Comparison of ENCODE assay signal across 7 mouse cellular contexts in genomic region chr14:40967598-40967900, GRCm38 (mm10). TPM values are rescaled to one million over a fixed set of nuclear protein-coding genes. Genes with fewer than 3 reads are reported as not detected.
DNase-seq lines count a peak whose midpoint lies in the region; ATAC-seq lines count a peak whose summit lies in the region.

No protein-coding gene starts in this region.

- peak overlapping the region; percentile 72 for H3K4me3 ChIP-seq in lung, embryonic 15.5 days
- H3K4me3 ChIP-seq in forebrain, embryonic 10.5 days: peak overlapping the region; percentile 88
- peak overlapping the region; percentile 85 for H3K4me3 ChIP-seq in limb, embryonic 10.5 days

- no peak for DNase-seq in lung, postnatal 36 days
- no peak for DNase-seq in forebrain, embryonic 10.5 days (ENCODE audit: extremely low spot score, low spot score)
- DNase-seq in limb, embryonic 10.5 days (ENCODE audit: low spot score): no peak
- peak; percentile 70 for DNase-seq in skeletal muscle tissue, adult 2 months (ENCODE audit: low read depth, low spot score)
- no peak for DNase-seq in c-Kit-positive CD71-positive TER-119-positive erythroid progenitor cells, embryonic 14.5 days (ENCODE audit: low spot score)
- no peak for DNase-seq in layer of hippocampus, adult 9-11 months

- ATAC-seq in lung, embryonic 15.5 days (ENCODE audit: borderline replicate concordance, extremely low read depth, low FRiP score, low TSS enrichment): no peak

- H3K9me3 ChIP-seq in lung, embryonic 15.5 days: no peaks in the 10 kb centered on the region
- no peaks in the 10 kb centered on the region for H3K9me3 ChIP-seq in forebrain, embryonic 10.5 days
- H3K9me3 ChIP-seq in limb, embryonic 10.5 days (replicated peaks): no peaks in the 10 kb centered on the region

- peaks cover 41% of the 10 kb centered on the region for H3K4me1 ChIP-seq in lung, embryonic 15.5 days
- H3K4me1 ChIP-seq in forebrain, embryonic 10.5 days: peaks cover 43% of the 10 kb centered on the region
- H3K4me1 ChIP-seq in limb, embryonic 10.5 days: peaks cover 35% of the 10 kb centered on the region

- peak overlapping the region; percentile 89 for H3K27ac ChIP-seq in lung, embryonic 15.5 days
- peak overlapping the region; percentile 95 for H3K27ac ChIP-seq in forebrain, embryonic 10.5 days
- peak overlapping the region; percentile 93 for H3K27ac ChIP-seq in limb, embryonic 10.5 days

- WGBS in lung, embryonic 15.5 days: 4% methylated on average over 6 of the region's 6 CpGs
- WGBS in forebrain, embryonic 10.5 days: 5% methylated on average over 6 of the region's 6 CpGs
- WGBS in limb, embryonic 10.5 days: 5% methylated on average over 6 of the region's 6 CpGs

- H3K27me3 ChIP-seq in lung, embryonic 15.5 days: no peaks in the 10 kb centered on the region
- H3K27me3 ChIP-seq in forebrain, embryonic 10.5 days (ENCODE audit: poor library complexity, severe bottlenecking): peaks cover 20% of the 10 kb centered on the region
- peaks cover 6% of the 10 kb centered on the region; the same call in 1 of the 2 replicates for H3K27me3 ChIP-seq in limb, embryonic 10.5 days (ENCODE audit: low read depth, poor library complexity, severe bottlenecking)

- peak overlapping the region; percentile 49 for H3K9ac ChIP-seq in lung, embryonic 15.5 days

- no peaks in the 10 kb centered on the region for H3K36me3 ChIP-seq in lung, embryonic 15.5 days
- 0 out of 2 replicates have a peak, but pooled peaks cover 7% of the 10 kb centered on the region for H3K36me3 ChIP-seq in forebrain, embryonic 10.5 days (replicated peaks)
- 0 out of 2 replicates have a peak, but pooled peaks cover 2% of the 10 kb centered on the region for H3K36me3 ChIP-seq in limb, embryonic 10.5 days

- peak overlapping the region; percentile 75 for H3K4me2 ChIP-seq in lung, embryonic 15.5 days

RNA-seq across cellular contexts. Expression of gene Tspan14, which starts 0.9 kb away (rescaled TPM):
- 99.0 and 101 TPM in 2 replicates for polyA plus RNA-seq in lung, embryonic 15.5 days (2015; fragmentation: Nextera tagmentation; extraction: Ambion mirVana)
- polyA plus RNA-seq in forebrain, embryonic 10.5 days (2016; fragmentation: Nextera tagmentation; extraction: Ambion mirVana): 89.3 and 93.9 TPM in 2 replicates
- polyA plus RNA-seq in limb, embryonic 10.5 days (2016; fragmentation: Nextera tagmentation; extraction: Ambion mirVana): 75.3 and 77.6 TPM in 2 replicates

RNA-seq across cellular contexts. Expression of gene Fam213a, which starts 46.0 kb away (rescaled TPM):
- 147 and 150 TPM in 2 replicates for polyA plus RNA-seq in lung, embryonic 15.5 days (2015; fragmentation: Nextera tagmentation; extraction: Ambion mirVana)
- 49.4 and 50.5 TPM in 2 replicates for polyA plus RNA-seq in forebrain, embryonic 10.5 days (2016; fragmentation: Nextera tagmentation; extraction: Ambion mirVana)
- polyA plus RNA-seq in limb, embryonic 10.5 days (2016; fragmentation: Nextera tagmentation; extraction: Ambion mirVana): 27.5 and 37.0 TPM in 2 replicates
